Mouse (Mus musculus): ENCODE measurements around the gene 2310022A10Rik.

Gene 2310022A10Rik

DNA sequence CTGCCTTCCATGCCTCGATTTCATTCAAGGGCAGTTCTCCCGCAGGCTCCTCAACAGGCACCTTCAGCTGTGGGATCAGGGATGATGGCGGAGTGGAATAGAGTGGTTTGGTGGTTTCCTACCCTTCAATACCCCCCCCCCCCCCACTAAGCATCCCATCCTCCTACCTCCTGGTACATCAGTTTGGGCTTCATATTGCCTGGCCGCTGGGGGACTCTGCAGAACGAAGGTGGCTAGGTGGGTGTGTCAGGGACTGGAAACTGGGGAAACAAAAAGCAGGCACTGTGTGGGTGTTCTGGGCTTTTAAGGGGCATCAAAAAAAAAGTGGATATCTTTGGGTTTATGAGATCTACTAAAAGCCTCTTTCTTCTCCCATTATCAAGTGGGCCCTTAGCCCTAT lies 11.1 kb upstream of the 2310022A10Rik start:
- no peak for DNase-seq

GRCm38 (mm10) chr7:27542392-27543033 lies 10.5 kb upstream of the 2310022A10Rik start:
- peak; percentile 85 to 88 for DNase-seq

- no peak for DNase-seq
Observed at GRCm38 (mm10) chr7:27543065-27543464, 10.0 kb upstream of the 2310022A10Rik start.

- DNase-seq: no peak
Observed at GRCm38 (mm10) chr7:27543851-27544250, 9.2 kb upstream of the 2310022A10Rik start.

DNA sequence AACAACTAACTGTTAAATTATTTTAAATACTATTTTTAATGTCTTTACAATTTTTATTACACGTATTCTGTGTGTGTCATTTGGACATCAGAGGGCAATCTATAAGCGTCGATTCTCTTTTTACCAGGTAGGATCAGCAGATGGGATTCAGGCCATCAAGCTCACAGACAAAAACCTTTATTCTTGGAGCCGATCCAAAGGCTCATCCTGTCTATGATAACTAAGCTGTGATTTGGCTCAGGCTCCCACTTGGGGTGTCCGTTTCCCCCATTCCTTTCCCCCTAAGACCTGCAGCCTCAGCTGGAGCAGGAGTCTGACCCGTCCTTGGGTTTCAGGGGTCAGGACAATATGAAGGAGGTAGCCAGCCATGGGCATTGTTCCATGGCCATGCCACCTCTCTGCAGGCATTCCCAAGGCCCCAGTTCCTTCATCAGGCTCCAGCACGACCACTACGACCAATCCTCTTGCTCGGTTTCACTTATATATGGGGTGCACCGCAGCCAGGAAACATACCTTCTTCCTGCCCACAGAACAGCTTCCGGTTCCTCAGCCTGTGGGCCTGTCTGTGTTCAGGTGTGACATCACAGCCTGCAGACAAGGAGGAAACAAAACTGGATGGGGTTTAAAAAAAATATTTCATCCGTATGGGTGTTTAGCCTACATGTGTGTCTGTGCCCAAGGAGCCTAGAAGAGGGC lies 8.2 kb upstream of the 2310022A10Rik start:
- no peak for DNase-seq

DNA sequence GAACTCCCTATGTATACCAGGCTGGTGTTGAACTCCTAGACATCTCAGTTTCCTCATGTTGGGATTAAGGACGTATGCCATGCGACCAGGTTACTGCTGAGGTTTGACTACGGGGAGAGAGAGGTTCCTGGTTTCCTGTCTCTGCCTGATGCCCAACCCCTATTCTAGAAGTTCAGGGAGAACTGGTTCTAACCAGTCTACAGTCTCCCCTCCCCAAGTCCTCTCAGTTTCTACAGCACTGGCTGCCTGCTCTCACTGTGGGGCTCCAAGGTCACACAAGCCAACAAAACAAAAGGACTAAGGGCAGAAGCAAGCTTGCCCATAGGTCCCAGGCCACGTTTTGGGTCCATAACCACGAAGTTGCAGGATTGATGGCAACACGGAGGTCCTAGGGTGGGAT lies 3.4 kb upstream of the 2310022A10Rik start:
- DNase-seq: no peak

DNA sequence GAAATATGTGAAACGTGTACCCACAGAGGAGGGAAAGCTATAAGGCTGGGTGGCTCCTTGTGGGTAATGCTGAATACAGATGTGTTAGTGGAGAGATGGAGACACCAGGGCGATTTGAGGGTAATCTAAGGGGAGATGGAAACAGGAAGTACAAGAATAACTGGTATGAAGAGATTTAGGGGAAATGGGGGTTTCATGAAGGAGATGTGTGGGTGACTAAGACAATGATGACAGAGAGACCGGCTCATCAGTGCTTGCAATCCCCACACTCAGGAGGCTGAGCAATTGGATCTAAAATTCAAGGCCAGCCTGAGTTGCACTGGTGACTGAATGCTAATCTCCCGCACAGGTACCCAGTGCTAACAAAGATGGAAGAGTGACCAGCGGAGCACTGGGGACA lies 963 bp upstream of the 2310022A10Rik start:
- DNase-seq: no peak

DNA sequence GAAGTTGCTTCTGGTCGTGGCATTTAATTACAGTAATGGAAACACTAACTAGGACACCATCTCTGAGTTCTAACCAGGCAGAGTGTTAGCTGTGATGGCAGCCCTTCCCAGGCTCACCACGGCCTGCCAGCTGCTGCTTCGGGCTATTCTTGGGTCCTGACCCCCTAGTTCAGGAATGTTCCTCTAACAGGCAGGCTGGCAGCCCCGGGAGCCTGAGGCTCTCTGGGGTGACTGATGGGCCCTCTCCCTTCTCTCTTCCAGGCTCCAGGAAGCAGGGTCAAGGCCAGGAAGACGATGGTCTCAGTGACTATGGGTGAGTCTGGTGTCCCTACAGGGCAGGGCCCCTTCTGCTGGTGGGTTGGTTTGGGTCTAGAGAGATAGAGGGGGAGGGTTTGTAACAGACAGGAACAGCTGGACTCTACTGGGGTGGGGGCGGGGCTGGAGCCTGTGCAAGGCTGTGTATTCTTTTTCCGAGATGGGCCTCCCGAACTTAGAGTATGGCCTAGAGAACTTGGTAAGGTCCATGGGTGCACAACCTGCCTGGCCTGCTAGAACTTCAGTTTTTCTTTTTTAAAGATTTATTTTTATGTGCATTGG lies 7.4 kb downstream of the 2310022A10Rik start:
- DNase-seq: no peak

- no peak for DNase-seq
Observed at GRCm38 (mm10) chr7:27560978-27561377, 7.9 kb downstream of the 2310022A10Rik start.

DNA sequence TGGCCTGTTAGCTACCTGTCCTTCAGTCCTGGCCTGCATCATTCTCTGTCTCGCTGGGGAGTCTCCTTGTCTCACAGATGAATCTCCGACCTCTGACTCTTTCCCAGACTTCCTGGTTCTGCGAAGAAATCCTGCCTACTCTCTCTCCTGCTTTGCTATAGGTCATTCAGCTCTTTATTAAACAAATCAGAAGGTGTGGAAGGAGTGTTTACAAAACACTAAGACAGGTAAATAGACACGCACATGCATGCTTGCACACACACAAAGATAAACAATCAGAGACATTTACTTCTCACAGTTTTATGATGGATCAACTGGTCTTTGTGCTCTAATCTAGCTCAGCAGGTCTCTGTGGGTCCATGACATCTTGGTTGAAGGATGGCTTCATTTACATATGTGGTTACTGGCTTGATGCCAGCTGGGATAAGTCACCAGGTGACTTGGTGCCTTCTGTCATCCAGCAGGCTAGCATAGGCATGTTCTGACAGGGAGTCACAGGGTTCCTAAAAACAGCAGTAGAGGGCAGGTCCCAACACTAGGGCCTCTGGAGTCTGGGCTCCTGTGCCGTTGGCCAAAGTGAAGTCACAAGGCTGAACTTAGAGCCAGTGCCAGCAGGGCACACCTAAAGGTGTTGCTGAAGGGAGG lies 16.7 kb downstream of the 2310022A10Rik start:
- peak; percentile 28 to 29 for DNase-seq

- DNase-seq: no peak
Observed at GRCm38 (mm10) chr7:27572133-27572532, 19.1 kb downstream of the 2310022A10Rik start.

DNA sequence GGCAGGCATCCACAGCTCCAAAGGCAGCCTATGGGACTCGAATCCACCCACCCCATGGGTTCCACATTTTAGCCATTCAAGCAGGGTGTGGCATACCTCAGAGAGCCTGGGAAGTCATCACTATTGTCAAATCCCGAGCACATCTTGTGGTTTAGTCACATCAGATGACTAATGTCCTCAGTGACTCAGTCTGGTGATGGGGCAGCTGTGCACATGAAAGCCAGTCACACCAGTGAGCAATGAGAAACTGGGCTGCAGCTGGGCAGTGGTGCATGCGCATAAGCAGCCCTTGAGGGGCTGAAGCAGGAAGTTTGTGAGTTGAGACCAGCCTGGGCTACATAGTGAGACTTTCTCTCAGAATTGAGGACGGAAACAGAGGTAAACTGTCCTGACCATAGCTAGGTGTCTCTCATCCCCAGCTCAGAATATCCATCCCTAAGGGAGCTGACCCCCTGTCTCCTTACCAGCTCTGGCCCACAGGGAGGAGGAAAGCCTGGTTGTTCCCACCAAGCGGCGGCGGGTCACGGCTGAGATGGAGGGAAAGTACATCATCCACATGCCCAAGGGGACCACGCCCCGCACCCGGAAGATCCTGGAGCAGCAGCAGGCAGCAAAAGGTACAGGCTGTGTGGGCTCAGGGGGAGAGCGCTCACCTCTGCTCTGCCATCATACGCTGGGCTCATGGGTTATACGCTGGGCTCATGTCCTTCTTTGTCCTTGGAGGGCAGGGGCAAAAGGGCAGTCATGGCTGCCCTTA lies 21.3 kb downstream of the 2310022A10Rik start:
- DNase-seq: no peak

DNA sequence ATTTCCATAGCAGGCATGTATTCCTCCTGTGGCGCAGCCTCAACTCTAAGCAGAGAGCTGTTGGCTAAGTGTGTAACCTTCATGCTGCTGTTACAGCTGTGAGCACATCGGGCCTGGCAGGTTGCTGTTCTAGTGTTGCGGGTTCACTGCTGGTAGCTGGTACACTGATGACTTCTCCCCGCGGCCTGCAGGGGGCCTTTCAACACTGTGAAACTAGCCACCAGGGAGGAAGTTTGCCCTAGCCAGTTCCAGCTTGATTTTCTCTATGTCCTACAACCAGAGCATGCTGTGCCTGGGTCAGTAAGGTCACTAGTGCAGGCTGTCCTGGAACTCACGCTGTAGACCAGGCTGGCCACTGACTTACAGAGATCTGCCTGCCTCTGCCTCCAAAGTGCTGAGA lies 23.9 kb downstream of the 2310022A10Rik start:
- peak; percentile 57 to 67 for DNase-seq

GRCm38 (mm10) chr7:27577589-27577988 lies 24.6 kb downstream of the 2310022A10Rik start:
- DNase-seq: no peak

- no peak for DNase-seq
Observed at GRCm38 (mm10) chr7:27578465-27578864, 25.4 kb downstream of the 2310022A10Rik start.

DNA sequence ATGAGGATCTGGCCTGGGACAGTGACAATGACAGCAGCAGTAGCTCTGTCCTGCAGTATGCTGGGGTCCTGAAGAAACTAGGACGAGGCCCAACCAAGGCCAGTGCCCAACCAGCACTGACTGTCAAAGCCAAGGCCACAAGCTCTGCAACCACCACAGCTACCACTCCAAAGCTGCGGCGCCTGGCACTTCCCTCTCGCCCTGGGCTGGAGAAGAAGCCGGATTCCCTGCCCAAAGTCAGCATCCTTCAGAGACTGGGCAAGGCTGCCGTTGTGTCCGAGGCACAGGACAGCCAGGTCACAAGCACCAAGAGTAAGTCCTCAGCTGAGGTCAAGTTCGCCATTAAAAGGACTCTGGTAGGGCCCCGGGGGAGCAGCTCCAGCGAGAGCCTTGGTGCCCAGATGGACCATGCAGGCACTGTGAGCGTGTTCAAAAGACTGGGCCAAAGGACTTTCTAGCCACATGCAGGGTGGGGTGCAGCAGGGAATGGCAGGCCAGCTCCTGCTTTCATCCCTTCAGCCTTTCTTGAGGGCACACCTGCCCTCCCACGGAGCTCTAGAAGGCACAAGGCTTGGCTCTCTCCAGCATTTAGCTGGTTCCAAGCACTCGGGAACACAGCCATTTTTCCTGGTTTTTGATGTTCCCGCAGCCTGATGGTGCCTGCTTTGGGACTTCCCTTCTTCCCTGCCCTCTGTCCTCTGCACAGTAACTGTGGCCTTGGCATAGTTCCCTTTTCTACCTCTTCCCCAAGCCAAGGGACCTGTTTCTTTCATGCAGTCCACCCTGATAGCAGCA lies 27.5 kb downstream of the 2310022A10Rik start:
- DNase-seq: no peak

- DNase-seq: no peak
Observed at GRCm38 (mm10) chr7:27586861-27587260, 33.8 kb downstream of the 2310022A10Rik start.

GRCm38 (mm10) chr7:27587741-27588140 lies 34.7 kb downstream of the 2310022A10Rik start:
- DNase-seq: no peak

DNA sequence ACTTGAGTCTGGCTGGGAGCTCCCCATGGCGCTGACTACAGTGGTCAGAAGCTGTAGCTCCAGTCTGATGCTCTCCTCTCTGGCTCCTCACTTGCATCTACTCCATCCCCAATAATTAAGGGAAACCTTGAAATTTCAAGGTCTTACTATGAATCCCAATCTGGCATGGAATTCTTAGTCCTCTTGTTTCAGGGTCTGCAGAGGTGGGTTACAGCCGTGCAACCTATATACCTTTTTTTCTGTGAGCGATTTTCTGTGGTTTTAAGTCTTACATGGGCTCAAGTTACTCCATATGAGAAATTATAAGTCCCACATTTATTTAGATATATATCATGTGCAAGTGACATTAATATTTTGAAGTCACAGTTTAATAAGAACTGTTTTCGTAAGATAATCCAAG lies 37.1 kb downstream of the 2310022A10Rik start:
- no peak for DNase-seq

DNA sequence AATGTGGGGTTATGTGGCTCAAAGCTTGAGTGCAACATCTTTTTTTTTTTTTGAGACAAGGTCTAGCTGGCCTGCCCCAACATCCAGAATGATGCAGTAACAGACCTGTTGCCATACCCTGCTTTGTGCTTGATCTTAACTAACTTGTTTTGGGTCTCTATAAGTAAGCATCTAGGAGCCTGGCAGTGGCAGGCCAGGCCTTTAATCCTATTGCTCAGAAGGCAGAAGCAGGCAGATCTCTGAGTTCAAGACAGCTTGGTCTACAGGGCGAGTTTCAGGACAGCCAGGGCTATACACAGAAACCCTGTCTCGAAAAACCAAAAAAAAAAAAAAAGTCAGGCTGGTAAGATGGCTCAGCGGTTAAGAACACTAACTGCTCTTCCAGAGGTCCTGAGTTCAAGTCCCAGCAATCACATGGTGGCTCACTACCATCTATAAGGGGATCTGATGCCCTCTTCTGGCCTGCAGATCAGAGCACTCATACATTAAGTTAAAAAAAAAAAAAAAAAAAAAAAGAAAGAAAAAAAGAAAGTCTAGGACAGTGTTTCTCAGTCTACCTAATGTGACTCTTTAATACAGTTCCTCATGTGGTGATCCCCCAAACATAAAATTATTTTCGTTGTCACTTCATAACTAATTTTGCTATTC lies 37.7 kb downstream of the 2310022A10Rik start:
- DNase-seq: peak in 1 of 2 experiments; percentile 39
